Comparison of ENCODE assay signal across 25 mouse cellular contexts in the genomic region with DNA sequence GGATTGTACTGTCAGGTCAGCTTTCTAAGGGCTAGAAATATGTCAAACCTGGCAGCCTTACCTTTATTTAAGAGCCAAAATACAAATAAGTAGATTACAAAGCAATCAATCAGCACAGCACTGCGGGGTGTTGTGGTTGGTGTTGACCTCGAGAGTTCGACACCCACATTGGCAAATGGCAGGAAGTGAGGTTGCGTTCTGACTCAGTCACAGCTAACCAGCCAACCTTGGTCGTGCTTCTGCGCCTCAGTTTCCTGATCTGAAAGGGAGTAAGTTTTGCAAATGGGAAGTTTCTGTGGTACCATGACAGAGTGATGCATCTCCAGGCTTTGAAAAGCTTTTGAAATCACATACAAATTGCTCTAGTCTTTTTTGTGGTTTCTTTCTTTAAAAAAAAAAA. TPM values are rescaled to one million over a fixed set of nuclear protein-coding genes. Genes with fewer than 3 reads are reported as not detected.
DNase-seq lines count a peak whose midpoint lies in the region; ATAC-seq and TF ChIP-seq lines count a peak whose summit lies in the region.
"Had no signal": no experiment of that assay in that cellular context is flagged by ENCODE, and none has a peak within 500 bp of the region (broad histone marks: within the 10 kb centered on the region; RNA-seq: fewer than 3 reads in every experiment).

No protein-coding gene starts in this region.

- H3K9me3 ChIP-seq in stomach, postnatal 0 days (ENCODE audit: control insufficient read depth, low read length): no peaks in the 10 kb centered on the region
- H3K9me3 ChIP-seq: embryonic facial prominence, embryonic 15.5 days; forebrain, embryonic 10.5 days; heart, embryonic 15.5 days; intestine, embryonic 15.5 days had no signal

- ATAC-seq in CD4-positive, CD25-positive, alpha-beta regulatory T cell, adult 4 months: peak; percentile 57
- ATAC-seq in megakaryocyte progenitor cell, adult 5-6 weeks (replicated peaks; ENCODE audit: poor library complexity): peak; percentile 48; the same call in 1 of the 2 replicates
- ATAC-seq in stomach, postnatal 0 days (ENCODE audit: low FRiP score, low TSS enrichment): no peak
- ATAC-seq: forebrain, embryonic 14.5 days; hindbrain, embryonic 16.5 days; intestine, embryonic 15.5 days; Patski had no signal

- no peaks in the 10 kb centered on the region for H3K27me3 ChIP-seq in stomach, postnatal 0 days (ENCODE audit: control insufficient read depth, insufficient read depth, low read length)
- H3K27me3 ChIP-seq: embryonic facial prominence, embryonic 15.5 days; heart, embryonic 15.5 days; intestine, embryonic 15.5 days; Patski had no signal

- no peaks in the 10 kb centered on the region for H3K4me1 ChIP-seq in stomach, postnatal 0 days (replicated peaks; ENCODE audit: control insufficient read depth, insufficient read depth)
- H3K4me1 ChIP-seq: embryonic facial prominence, embryonic 15.5 days; forebrain, embryonic 10.5 days; heart, embryonic 15.5 days; intestine, embryonic 15.5 days had no signal

- TF ChIP-seq EP300 in stomach, postnatal 0 days (optimal IDR thresholded peaks at IDR 0.05): no peak

- DNase-seq in heart, adult 11 months: peak; percentile 40
- DNase-seq in heart, postnatal 36 days: no peak
- peak; percentile 44 for DNase-seq in induced T-regulatory cell, adult 2 months (ENCODE audit: low read depth)
- no peak for DNase-seq in stomach, postnatal 0 days (ENCODE audit: low spot score)
- no peak for DNase-seq in urinary bladder, postnatal 36 days (ENCODE audit: low spot score in 2 of 2)
- no peak for DNase-seq in frontal cortex, postnatal 14 days (ENCODE audit: low spot score in 2 of 2)
- DNase-seq: adrenal gland, adult 2 months; adrenal gland, postnatal 25 days; cerebellum, adult 11 months; cerebellum, adult 8-10 months; cerebellum, postnatal 14 days; embryo, embryonic 11 days; gastrocnemius, postnatal 36 days; heart, adult 2 months had no signal

- 77% methylated on average over 6 of the region's 6 CpGs for WGBS in stomach, postnatal 0 days

- no peaks in the 10 kb centered on the region for H3K36me3 ChIP-seq in stomach, postnatal 0 days (ENCODE audit: control insufficient read depth, insufficient read depth, low read length)
- H3K36me3 ChIP-seq: embryonic facial prominence, embryonic 15.5 days; forebrain, embryonic 10.5 days; heart, embryonic 15.5 days; intestine, embryonic 15.5 days had no signal

- no peak for TF ChIP-seq CTCF in stomach, postnatal 0 days (IDR thresholded peaks at IDR 0.05; ENCODE audit: low read depth)

- intact Hi-C loops in heart, postnatal 36 days (cut with DNase I): no loop called here

- no peak overlapping the region for H3K27ac ChIP-seq in stomach, postnatal 0 days (replicated peaks)
- H3K27ac ChIP-seq: embryonic facial prominence, embryonic 15.5 days; forebrain, embryonic 10.5 days; heart, adult 2 months; heart, embryonic 15.5 days; intestine, embryonic 15.5 days had no signal

- no peak overlapping the region for H3K9ac ChIP-seq in stomach, postnatal 0 days (ENCODE audit: low read length)
- H3K9ac ChIP-seq: embryonic facial prominence, embryonic 15.5 days; heart, embryonic 15.5 days; intestine, embryonic 15.5 days had no signal

- H3K4me2 ChIP-seq in stomach, postnatal 0 days (replicated peaks; ENCODE audit: low read depth): no peak overlapping the region
- H3K4me2 ChIP-seq: embryonic facial prominence, embryonic 15.5 days; heart, embryonic 11.5 days; heart, embryonic 15.5 days; intestine, embryonic 15.5 days had no signal

- no peak overlapping the region for H3K4me3 ChIP-seq in stomach, postnatal 0 days (ENCODE audit: low read depth, low read length)
- H3K4me3 ChIP-seq: embryonic facial prominence, embryonic 15.5 days; erythroblast, embryonic 14.5 days; forebrain, embryonic 10.5 days; heart, adult 2 months; heart, embryonic 15.5 days; intestine, embryonic 15.5 days had no signal

RNA-seq across cellular contexts. Expression of gene Zeb2, which starts 21.7 kb away (rescaled TPM):
- total RNA-seq in heart, postnatal 36 days (2021): 10 to 100 TPM; 53.1 to 54.2 TPM
- 1 to 10 TPM in 1 of 2 experiments, under 1 TPM in 1; 0.71 to 2.3 TPM for polyA plus RNA-seq in CD4-positive, CD25-positive, alpha-beta regulatory T cell, adult 4 months (2017; shearing (Covaris generic))
- 188 and 189 TPM in 2 replicates for total RNA-seq in megakaryocyte progenitor cell, adult 5-6 weeks (2015)
- total RNA-seq in megakaryocyte progenitor cell, adult 5-6 weeks (2017): 138 and 151 TPM in 2 replicates
- 13.5 and 14.4 TPM in 2 replicates for polyA plus RNA-seq in stomach, postnatal 0 days (2015; fragmentation: Nextera tagmentation; extraction: Ambion mirVana)

Comparison
In these comparisons a context has a peak if more than half of its experiments do, and no peak if none do; other contexts are left out.
1. DNase-seq: peak in heart, adult 11 months (single experiment) and induced T-regulatory cell, adult 2 months (single experiment); none in heart, postnatal 36 days (0 of 2), stomach, postnatal 0 days (single experiment), urinary bladder, postnatal 36 days (0 of 2) and frontal cortex, postnatal 14 days (0 of 2).